Mouse (Mus musculus) midbrain, embryonic 14.5 days (tissue): ENCODE measurements around the gene Elavl2. TPM values are rescaled to one million over a fixed set of nuclear protein-coding genes. Genes with fewer than 3 reads are reported as not detected.

Source experiments
- ATAC-seq: fragments of 200-750 bp; cut with Nextera tagmentation; 2 replicates; pipeline ENCODE4 v1.8.0; 2017; ENCODE audit warnings: moderate number of reproducible peaks, moderate library complexity; ENCODE audit not compliant: low FRiP score, low TSS enrichment
- DNase-seq: peaks from one replicate; pipeline ENCODE4 v3.0.0-alpha.2; 2015
- H3K27ac ChIP-seq: fragments of 300-500 bp; sonication (generic); replicated peaks from 2 replicates; pipeline ENCODE4 v1.5.1; 2014; ENCODE audit warnings: mild to moderate bottlenecking, low read depth, low read length, moderate library complexity
- H3K27me3 ChIP-seq: fragments of 300-500 bp; sonication (generic); 2 replicates; pipeline ENCODE4 v1.6.1; 2014; ENCODE audit warnings: low read length, control low read depth, mixed read lengths; ENCODE audit not compliant: control insufficient read depth, insufficient read depth
- H3K36me3 ChIP-seq: fragments of 300-500 bp; sonication (generic); 2 replicates; pipeline ENCODE4 v1.6.1; 2014; ENCODE audit warnings: low read length, control low read depth; ENCODE audit not compliant: control insufficient read depth, insufficient read depth
- H3K4me1 ChIP-seq: fragments of 300-500 bp; sonication (generic); 2 replicates; pipeline ENCODE4 v1.6.1; 2014; ENCODE audit warnings: mild to moderate bottlenecking, antibody characterized with exemption, low read length, control low read depth; ENCODE audit not compliant: control insufficient read depth, insufficient read depth
- H3K4me2 ChIP-seq: fragments of 300-500 bp; sonication (generic); 2 replicates; pipeline ENCODE4 v1.6.1; 2014; ENCODE audit warnings: mild to moderate bottlenecking, low read length, moderate library complexity
- H3K4me3 ChIP-seq: fragments of 300-500 bp; sonication (generic); replicated peaks from 2 replicates; pipeline ENCODE4 v1.5.1; 2014; ENCODE audit warnings: low read depth, low read length
- H3K9ac ChIP-seq: fragments of 300-500 bp; sonication (generic); replicated peaks from 2 replicates; pipeline ENCODE4 v1.6.1; 2014; ENCODE audit warnings: mild to moderate bottlenecking, low read length, moderate library complexity
- H3K9me3 ChIP-seq: fragments of 300-500 bp; sonication (generic); 2 replicates; pipeline ENCODE4 v1.6.1; 2016; ENCODE audit warnings: low read length, control low read depth, mixed read lengths; ENCODE audit not compliant: control insufficient read depth
- WGBS: fragments of 180-500 bp; shearing (Covaris S2); extraction: QIAGEN DNeasy Blood & Tissue Kit; methylation state at CpG from one replicate; pipeline ENCODE4 v1.1.7; 2014; 5-methylcytosine and 5-hydroxymethylcytosine counted together
- polyA plus RNA-seq: library from polyadenylated mRNA; unstranded; fragments of >200 nt; fragmentation: Nextera tagmentation; extraction: Ambion mirVana; gene quantifications from 2 replicates; pipeline ENCODE4 v1.2.1, GENCODE M21; 2014

Gene Elavl2
- polyA plus RNA-seq, 1 experiment from 2014 or later: 171 TPM

DNA sequence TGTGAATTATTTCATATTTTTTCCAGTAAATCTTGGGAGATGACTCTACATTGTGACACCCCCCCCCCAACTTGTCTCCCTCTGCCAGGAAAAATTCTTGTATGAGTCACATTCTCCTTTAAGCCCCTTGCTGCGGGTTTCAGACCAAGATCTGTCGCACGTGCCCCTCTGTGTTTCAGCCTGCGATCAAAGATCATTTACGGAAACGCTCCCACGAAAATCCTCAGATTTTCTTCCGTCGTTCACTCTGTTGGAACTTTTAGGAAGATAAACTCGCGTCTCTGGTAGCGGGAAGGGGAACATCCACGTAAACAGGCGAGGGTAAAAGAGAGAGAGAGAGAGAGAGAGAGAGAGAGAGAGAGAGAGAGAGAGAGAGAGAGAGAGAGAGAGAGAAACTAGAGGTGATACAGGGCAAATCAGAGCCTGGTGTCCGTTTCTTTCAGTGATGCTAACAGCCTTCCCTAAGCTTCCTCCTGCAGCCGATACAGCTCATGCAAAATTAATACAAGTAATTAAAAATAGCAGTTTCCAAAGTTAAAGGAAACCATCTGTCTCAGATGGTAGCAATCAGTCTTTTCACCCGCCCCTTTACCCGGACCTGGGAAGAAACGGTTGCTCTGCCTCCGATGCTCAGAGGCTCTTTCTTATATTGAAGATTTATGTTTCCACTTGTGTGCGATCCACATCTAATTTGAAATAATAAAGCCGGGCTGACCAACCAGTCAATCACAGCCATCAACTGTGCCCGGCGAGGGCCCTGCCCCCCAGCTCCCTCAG, 20.1 kb downstream of the Elavl2 start:
- peak overlapping the region; percentile 42 for H3K4me3 ChIP-seq

DNA sequence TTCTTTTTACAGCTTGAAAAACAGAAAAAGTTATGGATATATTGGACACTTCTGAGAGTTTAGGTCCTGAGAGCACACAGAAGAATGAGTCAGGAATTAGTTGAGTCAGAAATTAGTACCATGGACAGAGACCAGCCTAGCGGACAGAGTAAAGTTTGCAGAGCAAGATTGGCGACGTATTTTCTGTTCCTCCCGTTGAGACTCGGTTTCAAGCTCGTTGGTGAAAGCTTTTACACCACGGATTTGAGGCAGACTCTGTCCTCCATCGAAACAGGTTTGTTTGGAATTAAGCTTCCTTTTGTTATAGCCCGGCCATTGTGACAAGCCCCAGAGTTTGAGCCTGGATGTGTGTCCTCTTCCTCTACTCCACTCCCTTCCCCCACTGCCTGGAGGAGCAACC, 21.0 kb downstream of the Elavl2 start:
- ATAC-seq: no peak
- 3% methylated on average over 9 of the region's 9 CpGs for WGBS
- peak overlapping the region; percentile 82 for H3K4me2 ChIP-seq
- peak overlapping the region; percentile 42; the same call in 1 of the 2 replicates for H3K4me3 ChIP-seq
- no peaks in the 10 kb centered on the region for H3K27me3 ChIP-seq
- H3K4me1 ChIP-seq: peaks cover 22% of the 10 kb centered on the region
- H3K27ac ChIP-seq: no peak overlapping the region
- H3K9ac ChIP-seq: no peak overlapping the region
- DNase-seq: peak; percentile 53
- no peaks in the 10 kb centered on the region for H3K36me3 ChIP-seq
- H3K9me3 ChIP-seq: no peaks in the 10 kb centered on the region

More for the DNA sequence above, 20.1 kb downstream of the Elavl2 start:
- Histone ChIP-seq H3K9ac (peak overlapping the region; percentile 45), H3K9me3 (no peaks in the 10 kb centered on the region), H3K4me1 (peaks cover 22% of the 10 kb centered on the region), H3K27ac (peak overlapping the region; percentile 81), H3K27me3 (no peaks in the 10 kb centered on the region), H3K36me3 (no peaks in the 10 kb centered on the region), H3K4me2 (peak overlapping the region; percentile 82)
- DNase-seq (peak; percentile 67), ATAC-seq (0 out of 2 replicates have a peak, but pooled peaks have one; percentile 0)
- WGBS: 1% methylated on average over 24 of the region's 24 CpGs

DNA sequence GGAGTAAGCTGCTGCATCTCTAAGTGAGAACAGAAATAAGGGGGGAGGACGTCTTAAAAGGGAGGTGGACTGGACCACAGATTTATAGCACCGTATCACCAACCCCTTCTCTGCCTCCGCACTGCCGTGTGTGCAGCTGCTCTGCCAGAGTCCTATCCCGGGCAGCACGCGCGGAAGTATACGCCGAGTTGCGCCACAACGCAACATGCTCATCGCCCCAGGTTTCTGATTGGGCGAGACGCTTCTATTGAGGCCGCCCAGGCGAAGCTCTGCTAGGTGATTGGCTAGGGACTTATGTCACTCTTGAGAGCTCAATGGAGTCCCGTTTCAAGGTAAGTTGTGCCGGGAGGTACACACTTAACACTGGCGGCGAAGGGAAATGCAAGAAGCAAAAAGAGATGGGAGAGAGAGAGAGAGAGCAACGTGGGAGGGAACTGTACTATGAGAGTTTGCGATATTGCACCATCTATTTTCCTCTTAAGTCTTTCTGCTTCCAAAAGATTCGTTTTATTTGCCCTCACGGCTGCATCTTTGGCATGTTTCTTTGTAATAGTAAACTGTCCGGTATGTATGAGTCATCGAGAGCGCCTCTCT, 24.2 kb downstream of the Elavl2 start:
- under 1% methylated on average over 28 of the region's 28 CpGs for WGBS
- Histone ChIP-seq H3K4me3 (peak overlapping the region; percentile 81), H3K9ac (peak overlapping the region; percentile 94), H3K27ac (peak overlapping the region; percentile 94), H3K36me3 (no peaks in the 10 kb centered on the region), H3K27me3 (no peaks in the 10 kb centered on the region), H3K9me3 (no peaks in the 10 kb centered on the region), H3K4me2 (peak overlapping the region; percentile 95), H3K4me1 (peaks cover 33% of the 10 kb centered on the region)
- DNase-seq (peak; percentile 99), ATAC-seq (peak; percentile 92)

DNA sequence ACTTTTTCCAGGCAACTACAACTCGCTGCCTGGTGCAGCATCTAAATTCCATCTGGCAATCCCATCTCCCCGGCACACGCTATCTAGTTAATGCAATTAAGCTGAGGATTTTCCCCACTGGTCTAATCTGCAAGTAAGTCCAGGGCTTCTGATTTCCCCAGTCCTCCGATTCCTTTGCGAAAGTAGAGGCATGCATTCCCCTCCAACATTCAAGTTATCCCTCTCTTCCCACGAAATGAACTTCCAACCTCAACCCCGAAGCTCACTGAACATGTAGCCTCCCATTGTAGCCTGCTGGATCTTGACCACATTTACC, 25.3 kb downstream of the Elavl2 start:
- peak overlapping the region; percentile 95 for H3K4me2 ChIP-seq
- H3K4me3 ChIP-seq: peak overlapping the region; percentile 81
- peak overlapping the region; percentile 94 for H3K9ac ChIP-seq
- peaks cover 33% of the 10 kb centered on the region for H3K4me1 ChIP-seq
- WGBS: under 1% methylated on average over 7 of the region's 7 CpGs
- no peaks in the 10 kb centered on the region for H3K27me3 ChIP-seq
- DNase-seq (peak; percentile 68), ATAC-seq (no peak)
- H3K36me3 ChIP-seq: no peaks in the 10 kb centered on the region
- H3K9me3 ChIP-seq: no peaks in the 10 kb centered on the region
- peak overlapping the region; percentile 94 for H3K27ac ChIP-seq

DNA sequence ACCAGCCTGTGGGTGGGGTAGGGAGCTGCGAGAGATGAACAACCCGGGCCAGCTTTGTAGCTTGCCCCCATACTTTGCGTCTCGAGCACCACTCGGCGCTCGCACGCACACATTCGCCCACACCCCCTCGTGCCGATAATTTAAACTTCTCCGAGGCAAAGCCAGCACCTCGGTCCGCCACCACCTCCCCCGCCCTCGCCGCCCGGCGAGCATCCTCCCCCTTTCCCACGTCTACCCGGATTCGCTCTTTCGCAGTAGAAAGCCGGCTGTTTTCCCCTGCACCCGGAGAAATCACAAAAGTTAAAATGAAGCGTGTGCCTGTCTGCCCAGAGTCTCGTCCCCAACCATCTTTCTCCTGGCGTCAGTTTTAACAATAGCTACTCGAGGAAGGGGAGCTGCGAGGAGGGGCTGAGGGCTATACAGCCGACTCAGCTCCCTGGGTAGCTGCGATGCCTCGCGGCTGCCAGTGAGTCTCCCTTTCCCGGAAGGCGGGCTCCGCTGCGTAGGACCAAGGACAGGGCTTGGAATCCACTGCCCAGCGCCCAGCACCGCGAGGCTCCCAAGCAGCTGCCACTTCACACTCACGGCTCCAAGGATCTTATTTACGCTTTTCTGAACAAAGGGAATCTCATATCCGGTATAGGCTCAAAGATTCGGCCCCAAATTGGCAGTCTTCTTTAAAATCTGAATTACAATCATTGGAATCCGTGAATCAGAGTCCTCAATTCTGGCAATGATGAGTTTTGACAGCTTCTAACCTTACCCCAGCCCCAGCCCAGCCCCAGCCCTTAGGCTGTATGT, 25.8 kb downstream of the Elavl2 start:
- peak; percentile 80 for DNase-seq
- Histone ChIP-seq H3K9ac (peak overlapping the region; percentile 94), H3K4me3 (peak overlapping the region; percentile 81), H3K36me3 (no peaks in the 10 kb centered on the region), H3K4me2 (peak overlapping the region; percentile 95), H3K4me1 (peaks cover 31% of the 10 kb centered on the region), H3K27me3 (no peaks in the 10 kb centered on the region), H3K9me3 (no peaks in the 10 kb centered on the region), H3K27ac (peak overlapping the region; percentile 94)
- ATAC-seq: peak; percentile 11; the same call in 1 of the 2 replicates
- under 1% methylated on average over 46 of the region's 46 CpGs for WGBS

DNA sequence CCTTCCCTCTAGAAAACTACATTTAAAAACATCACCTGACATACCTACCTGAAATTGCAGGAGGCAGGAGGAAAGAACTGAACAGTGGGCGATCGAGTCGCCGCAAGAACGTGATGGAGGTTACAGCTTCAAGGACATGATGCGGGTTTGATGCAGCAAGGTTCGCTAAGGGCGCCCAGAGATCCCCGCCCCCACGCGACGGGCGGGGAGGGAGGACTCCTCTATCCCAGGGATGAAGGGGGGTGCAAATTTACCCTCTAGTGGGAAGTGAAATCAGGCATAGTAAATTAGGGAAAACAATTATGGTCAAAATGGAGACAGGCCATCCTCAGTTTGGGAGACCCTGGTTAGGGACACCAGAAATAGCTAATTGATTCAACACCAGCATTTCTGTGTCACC, 27.7 kb downstream of the Elavl2 start:
- peak; percentile 56 for DNase-seq
- peak overlapping the region; percentile 80; the same call in 1 of the 2 replicates for H3K9ac ChIP-seq
- peak overlapping the region; percentile 94 for H3K27ac ChIP-seq
- peak overlapping the region; percentile 95 for H3K4me2 ChIP-seq
- WGBS: 4% methylated on average over 13 of the region's 13 CpGs
- H3K4me1 ChIP-seq: peaks cover 35% of the 10 kb centered on the region
- H3K36me3 ChIP-seq: no peaks in the 10 kb centered on the region
- no peaks in the 10 kb centered on the region for H3K9me3 ChIP-seq
- no peak for ATAC-seq
- H3K27me3 ChIP-seq: no peaks in the 10 kb centered on the region
- H3K4me3 ChIP-seq: peak overlapping the region; percentile 81

DNA sequence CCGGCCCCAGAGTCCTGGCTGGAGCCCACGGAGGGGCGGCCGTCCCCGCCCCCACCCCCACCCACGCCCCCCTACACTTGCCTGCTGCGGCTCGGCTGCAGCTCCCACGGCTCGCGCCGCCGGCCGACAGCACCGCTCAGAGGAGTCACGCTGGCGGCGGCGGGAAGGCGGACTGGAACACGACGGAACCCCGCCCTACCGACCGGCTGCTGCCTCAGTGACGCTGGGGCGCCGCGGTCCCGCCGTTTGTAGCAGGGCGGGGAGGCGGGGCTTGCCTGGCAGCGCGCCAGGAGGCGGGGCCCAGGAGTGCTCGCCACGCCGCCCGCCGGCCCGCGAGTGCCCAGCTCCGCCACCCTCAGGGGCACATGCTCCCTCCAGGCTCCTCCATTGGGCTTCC, 28.8 kb downstream of the Elavl2 start:
- 0% methylated on average over 43 of the region's 44 CpGs for WGBS
- ATAC-seq: peak; percentile 66
- no peaks in the 10 kb centered on the region for H3K27me3 ChIP-seq
- H3K4me1 ChIP-seq: peaks cover 35% of the 10 kb centered on the region
- peak overlapping the region; percentile 80 for H3K9ac ChIP-seq
- no peaks in the 10 kb centered on the region for H3K9me3 ChIP-seq
- peak overlapping the region; percentile 81 for H3K4me3 ChIP-seq
- H3K4me2 ChIP-seq: peak overlapping the region; percentile 95
- H3K27ac ChIP-seq: peak overlapping the region; percentile 94
- DNase-seq: peak; percentile 94
- no peaks in the 10 kb centered on the region for H3K36me3 ChIP-seq

DNA sequence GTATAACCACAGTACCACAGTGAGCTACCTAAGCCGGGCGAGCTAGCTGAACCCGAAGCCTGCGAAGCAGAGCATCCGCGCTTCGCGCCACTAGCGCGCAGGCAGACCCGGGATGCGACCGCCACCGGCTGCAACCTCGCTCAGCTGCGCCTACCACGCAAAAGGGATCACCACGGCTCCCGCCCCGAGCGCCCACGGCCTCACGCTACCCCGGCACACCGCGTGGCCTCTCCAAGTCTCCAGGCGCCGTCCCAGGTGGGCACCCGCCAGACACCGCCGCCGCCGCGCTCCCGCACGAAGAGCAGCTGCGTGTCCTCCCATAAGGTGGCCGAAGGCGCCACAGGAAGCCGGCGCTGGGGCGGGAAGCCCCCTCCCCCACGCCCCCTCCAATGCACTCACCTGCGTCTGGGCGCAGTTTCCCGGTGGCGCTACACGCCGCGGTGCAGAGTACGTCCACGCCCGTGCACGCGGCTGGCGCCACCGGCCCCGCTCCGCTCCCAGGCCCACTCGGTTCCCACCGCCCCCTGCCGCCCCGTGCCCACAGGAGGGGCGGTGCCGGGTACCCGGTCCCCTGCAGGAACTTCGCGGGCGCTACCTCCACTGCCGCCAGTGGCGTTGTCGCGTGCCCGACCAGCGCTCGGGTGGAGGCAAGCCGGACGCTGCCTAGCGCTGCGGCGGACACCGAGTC, 29.3 kb downstream of the Elavl2 start:
- WGBS: under 1% methylated on average over 79 of the region's 82 CpGs
- Histone ChIP-seq H3K4me1 (peaks cover 35% of the 10 kb centered on the region), H3K4me3 (peak overlapping the region; percentile 81), H3K4me2 (peak overlapping the region; percentile 95), H3K36me3 (no peaks in the 10 kb centered on the region), H3K9me3 (no peaks in the 10 kb centered on the region), H3K27me3 (no peaks in the 10 kb centered on the region), H3K27ac (peak overlapping the region; percentile 94), H3K9ac (peak overlapping the region; percentile 80)
- DNase-seq (peak; percentile 77), ATAC-seq (peak; percentile 44)
